Mouse (Mus musculus) heart, embryonic 12.5 days (tissue): ENCODE measurements at regions not wholly inside any gene's neighbourhood (a gene's known extent, or its start where the extent isn't known, plus 50 kb on each side); places are given as distances from the start of the nearest gene placed in this dataset.
A peak's percentile ranks its signal among the peaks of the same experiment; 100 is the strongest.

Experiments
- ATAC-seq: fragments of 200-750 bp; cut with Nextera tagmentation; 2 replicates; pipeline ENCODE4 v1.8.0; 2017; ENCODE audit warnings: moderate TSS enrichment, moderate library complexity; ENCODE audit not compliant: insufficient number of reproducible peaks, low FRiP score
- H3K27ac ChIP-seq: fragments of 300-500 bp; sonication (generic); 2 replicates; pipeline ENCODE4 v1.5.1; 2016; ENCODE audit warnings: mild to moderate bottlenecking, moderate library complexity; ENCODE audit not compliant: poor library complexity, severe bottlenecking
- H3K27me3 ChIP-seq: fragments of 300-500 bp; sonication (generic); replicated peaks from 2 replicates; pipeline ENCODE4 v1.6.1; 2016; ENCODE audit warnings: mild to moderate bottlenecking, moderate library complexity
- H3K36me3 ChIP-seq: fragments of 300-500 bp; sonication (generic); 2 replicates; pipeline ENCODE4 v1.6.1; 2016; ENCODE audit warnings: mild to moderate bottlenecking, moderate library complexity
- H3K4me1 ChIP-seq: fragments of 300-500 bp; sonication (generic); replicated peaks from 2 replicates; pipeline ENCODE4 v1.6.1; 2016; ENCODE audit warnings: mild to moderate bottlenecking
- H3K4me2 ChIP-seq: fragments of 300-500 bp; sonication (generic); 2 replicates; pipeline ENCODE4 v1.6.1; 2016; ENCODE audit warnings: mild to moderate bottlenecking, moderate library complexity
- H3K4me3 ChIP-seq: fragments of 300-500 bp; sonication (generic); 2 replicates; pipeline ENCODE4 v1.5.1; 2016; ENCODE audit warnings: mild to moderate bottlenecking
- H3K9ac ChIP-seq: fragments of 300-500 bp; sonication (generic); 2 replicates; pipeline ENCODE4 v1.6.1; 2016; ENCODE audit warnings: mild to moderate bottlenecking, moderate library complexity
- H3K9me3 ChIP-seq: fragments of 300-500 bp; sonication (generic); replicated peaks from 2 replicates; pipeline ENCODE4 v1.6.1; 2016; ENCODE audit warnings: mild to moderate bottlenecking, moderate library complexity
- WGBS: fragments of 180-500 bp; shearing (Covaris S2); methylation state at CpG from one replicate; pipeline ENCODE4 v1.1.7; 2016; 5-methylcytosine and 5-hydroxymethylcytosine counted together

- peaks cover 14% of the 10 kb centered on the region for H3K4me1 ChIP-seq
- peaks cover 7% of the 10 kb centered on the region; the same call in 1 of the 2 replicates for H3K27me3 ChIP-seq
- H3K9ac ChIP-seq, result no peak overlapping the region
- no peak overlapping the region for H3K4me3 ChIP-seq
- 0 out of 2 replicates have a peak overlapping the region, but pooled peaks have one; percentile 1 for H3K4me2 ChIP-seq
- ATAC-seq, result no peak
- WGBS, result 87% methylated on average over 10 of the region's 10 CpGs
- no peak overlapping the region for H3K27ac ChIP-seq
- H3K9me3 ChIP-seq, result 0 out of 2 replicates have a peak, but pooled peaks cover 5% of the 10 kb centered on the region
- no peaks in the 10 kb centered on the region for H3K36me3 ChIP-seq
These were observed 858.5 kb downstream of the Zfp704 start for GRCm38 (mm10) chr3:8751356-8751755.

GRCm38 (mm10) chr3:8750858-8751257 lies 859.0 kb downstream of the Zfp704 start:
- no peak overlapping the region for H3K9ac ChIP-seq
- H3K4me2 ChIP-seq, result 0 out of 2 replicates have a peak overlapping the region, but pooled peaks have one; percentile 1
- no peaks in the 10 kb centered on the region for H3K36me3 ChIP-seq
- ATAC-seq, result no peak
- WGBS, result 39% methylated on average over 4 of the region's 4 CpGs
- H3K27me3 ChIP-seq, result 0 out of 2 replicates have a peak, but pooled peaks cover 5% of the 10 kb centered on the region
- H3K4me1 ChIP-seq, result peaks cover 14% of the 10 kb centered on the region
- no peak overlapping the region for H3K27ac ChIP-seq
- 0 out of 2 replicates have a peak, but pooled peaks cover 5% of the 10 kb centered on the region for H3K9me3 ChIP-seq
- H3K4me3 ChIP-seq, result no peak overlapping the region

DNA sequence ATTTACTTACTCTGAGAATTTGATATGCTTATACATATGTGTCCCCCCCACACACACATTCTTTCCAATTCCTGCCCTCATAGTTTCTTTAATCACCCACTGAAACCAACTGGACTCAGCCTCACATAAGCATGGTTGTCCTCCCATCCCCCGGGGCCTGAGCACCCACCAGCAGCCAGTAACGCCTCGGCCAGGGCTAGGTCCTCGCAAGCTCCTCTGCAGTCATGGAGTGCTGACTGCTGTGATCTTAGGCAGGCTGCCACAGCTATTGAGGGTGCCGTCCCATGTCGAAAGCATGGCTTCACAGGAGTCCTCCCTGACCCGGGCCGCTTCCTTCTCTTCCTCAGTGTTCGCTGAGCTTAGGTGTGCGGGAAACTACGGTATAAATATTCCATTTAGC lies 859.7 kb downstream of the Zfp704 start:
- no peaks in the 10 kb centered on the region for H3K36me3 ChIP-seq
- 0 out of 2 replicates have a peak, but pooled peaks cover 5% of the 10 kb centered on the region for H3K27me3 ChIP-seq
- H3K4me1 ChIP-seq, result peaks cover 18% of the 10 kb centered on the region
- 67% methylated on average over 11 of the region's 11 CpGs for WGBS
- H3K4me2 ChIP-seq, result no peak overlapping the region
- H3K9ac ChIP-seq, result no peak overlapping the region
- H3K9me3 ChIP-seq, result 0 out of 2 replicates have a peak, but pooled peaks cover 5% of the 10 kb centered on the region
- no peak overlapping the region for H3K4me3 ChIP-seq
- H3K27ac ChIP-seq, result no peak overlapping the region
- ATAC-seq, result no peak

DNA sequence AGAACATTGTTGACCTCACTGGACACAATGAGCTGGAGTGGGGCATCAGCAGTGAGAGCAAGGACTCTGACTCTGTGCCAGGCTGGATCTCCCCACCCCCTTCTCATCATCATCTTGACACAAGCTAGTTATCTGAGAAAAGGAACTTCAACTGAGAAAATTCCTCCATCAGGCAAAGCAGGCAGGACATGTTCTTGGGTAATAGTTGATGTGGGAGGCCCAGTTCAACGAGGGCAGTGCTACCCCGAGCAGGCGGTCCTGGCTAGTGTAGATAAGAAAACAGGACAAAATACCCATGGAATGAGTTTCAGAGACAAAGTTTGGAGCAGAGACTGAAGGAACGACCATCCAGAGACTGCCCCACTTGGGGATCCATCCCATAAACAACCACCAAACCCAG lies 862.7 kb downstream of the Zfp704 start:
- 62% methylated on average over 4 of the region's 4 CpGs for WGBS
- Histone ChIP-seq H3K9ac (no peak overlapping the region), H3K4me1 (peaks cover 25% of the 10 kb centered on the region), H3K4me3 (no peak overlapping the region), H3K4me2 (no peak overlapping the region), H3K27me3 (no peaks in the 10 kb centered on the region), H3K27ac (no peak overlapping the region), H3K36me3 (no peaks in the 10 kb centered on the region), H3K9me3 (0 out of 2 replicates have a peak, but pooled peaks cover 5% of the 10 kb centered on the region)
- ATAC-seq, result no peak

DNA sequence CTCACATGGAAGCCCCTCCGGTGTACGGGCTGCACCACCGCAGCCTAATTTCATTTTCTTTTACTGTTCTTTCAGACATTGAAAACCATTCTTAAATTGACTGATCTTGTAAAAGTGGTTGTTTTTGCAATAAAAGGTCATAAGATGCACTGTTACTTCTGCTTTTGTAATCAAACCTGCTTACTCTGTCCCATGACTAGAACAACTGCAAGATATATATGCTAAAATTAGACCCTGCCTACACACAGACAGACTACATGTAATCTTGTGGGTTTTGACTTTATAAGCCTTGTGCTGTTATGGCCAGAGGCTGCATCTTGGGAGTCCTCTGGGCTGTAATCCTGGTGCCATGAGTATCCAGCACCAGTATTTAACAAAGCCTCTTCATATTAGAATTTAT lies 863.2 kb downstream of the Zfp704 start:
- Histone ChIP-seq H3K27me3 (no peaks in the 10 kb centered on the region), H3K36me3 (no peaks in the 10 kb centered on the region), H3K4me3 (no peak overlapping the region), H3K4me1 (peaks cover 25% of the 10 kb centered on the region), H3K4me2 (no peak overlapping the region), H3K9ac (no peak overlapping the region), H3K9me3 (0 out of 2 replicates have a peak, but pooled peaks cover 5% of the 10 kb centered on the region), H3K27ac (no peak overlapping the region)
- WGBS, result 94% methylated on average over 3 of the region's 3 CpGs
- ATAC-seq, result no peak

GRCm38 (mm10) chr3:8746037-8746436 lies 863.8 kb downstream of the Zfp704 start:
- no peak overlapping the region for H3K4me2 ChIP-seq
- H3K9me3 ChIP-seq, result 0 out of 2 replicates have a peak, but pooled peaks cover 2% of the 10 kb centered on the region
- no peak for ATAC-seq
- H3K27ac ChIP-seq, result no peak overlapping the region
- H3K36me3 ChIP-seq, result no peaks in the 10 kb centered on the region
- WGBS, result 79% methylated on average over 1 of the region's 1 CpGs
- no peak overlapping the region for H3K9ac ChIP-seq
- peaks cover 24% of the 10 kb centered on the region for H3K4me1 ChIP-seq
- no peak overlapping the region for H3K4me3 ChIP-seq
- H3K27me3 ChIP-seq, result no peaks in the 10 kb centered on the region

DNA sequence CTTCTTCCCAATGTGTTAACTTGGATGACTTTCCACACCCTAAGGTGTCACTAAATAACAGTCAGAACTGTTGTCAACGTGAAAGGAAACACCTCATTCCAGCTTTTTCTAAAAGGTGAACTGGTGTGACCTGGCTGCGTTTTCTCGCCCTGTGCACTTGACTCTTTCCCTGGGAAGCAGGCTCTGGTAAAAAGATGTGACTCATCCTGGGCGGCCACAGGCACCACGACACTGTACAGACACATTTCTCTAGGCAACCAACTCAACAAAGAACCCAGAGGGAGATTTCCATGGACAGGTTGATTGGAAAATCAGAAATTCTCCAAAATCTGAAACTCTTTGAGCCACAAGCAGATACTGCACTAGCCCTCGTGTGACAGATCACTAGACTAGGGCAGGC lies 865.0 kb downstream of the Zfp704 start:
- no peaks in the 10 kb centered on the region for H3K9me3 ChIP-seq
- H3K36me3 ChIP-seq, result no peaks in the 10 kb centered on the region
- no peaks in the 10 kb centered on the region for H3K27me3 ChIP-seq
- 28% methylated on average over 6 of the region's 6 CpGs for WGBS
- H3K4me2 ChIP-seq, result no peak overlapping the region
- no peak overlapping the region for H3K4me3 ChIP-seq
- H3K4me1 ChIP-seq, result peaks cover 21% of the 10 kb centered on the region
- no peak overlapping the region for H3K27ac ChIP-seq
- no peak for ATAC-seq
- no peak overlapping the region for H3K9ac ChIP-seq

DNA sequence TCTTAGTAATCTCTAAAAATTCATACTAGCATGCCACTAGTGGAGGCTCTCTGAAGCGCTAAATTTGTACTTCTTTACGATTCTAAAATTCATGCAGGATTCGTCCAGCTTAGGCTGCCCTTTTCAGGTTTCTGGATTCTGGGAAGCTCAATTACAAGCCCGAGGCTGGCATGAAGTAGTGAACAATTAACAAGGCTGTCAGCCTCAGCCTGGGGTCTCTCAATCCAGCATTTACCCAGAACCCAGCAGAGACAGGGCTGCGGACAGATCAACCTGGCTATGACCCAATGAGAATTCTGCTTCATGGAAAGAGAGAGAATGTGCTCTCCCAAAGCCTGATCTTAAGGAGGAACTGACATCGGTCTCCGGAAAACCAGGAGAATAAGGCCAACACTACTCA lies 866.2 kb downstream of the Zfp704 start:
- 67% methylated on average over 7 of the region's 7 CpGs for WGBS
- Histone ChIP-seq H3K36me3 (no peaks in the 10 kb centered on the region), H3K4me3 (no peak overlapping the region), H3K9ac (0 out of 2 replicates have a peak overlapping the region, but pooled peaks have one; percentile 24), H3K9me3 (no peaks in the 10 kb centered on the region), H3K4me1 (peaks cover 27% of the 10 kb centered on the region), H3K27me3 (no peaks in the 10 kb centered on the region), H3K4me2 (no peak overlapping the region), H3K27ac (no peak overlapping the region)
- ATAC-seq, result no peak

GRCm38 (mm10) chr3:8741266-8742023 lies 868.4 kb downstream of the Zfp704 start:
- Histone ChIP-seq H3K9me3 (no peaks in the 10 kb centered on the region), H3K27me3 (no peaks in the 10 kb centered on the region)

GRCm38 (mm10) chr3:8740710-8741109 lies 869.2 kb downstream of the Zfp704 start:
- Histone ChIP-seq H3K27ac (no peak overlapping the region), H3K36me3 (no peaks in the 10 kb centered on the region), H3K9ac (no peak overlapping the region), H3K9me3 (no peaks in the 10 kb centered on the region), H3K4me2 (no peak overlapping the region), H3K4me3 (no peak overlapping the region), H3K27me3 (no peaks in the 10 kb centered on the region), H3K4me1 (peaks cover 44% of the 10 kb centered on the region)
- ATAC-seq, result no peak
- 66% methylated on average over 5 of the region's 5 CpGs for WGBS

More at GRCm38 (mm10) chr3:8741266-8742023, 868.4 kb downstream of the Zfp704 start:
- peaks cover 36% of the 10 kb centered on the region for H3K4me1 ChIP-seq
- H3K4me3 ChIP-seq, result no peak overlapping the region
- no peak overlapping the region for H3K27ac ChIP-seq
- ATAC-seq, result no peak
- WGBS, result 82% methylated on average over 8 of the region's 8 CpGs
- H3K4me2 ChIP-seq, result no peak overlapping the region
- no peak overlapping the region for H3K9ac ChIP-seq
- no peaks in the 10 kb centered on the region for H3K36me3 ChIP-seq

DNA sequence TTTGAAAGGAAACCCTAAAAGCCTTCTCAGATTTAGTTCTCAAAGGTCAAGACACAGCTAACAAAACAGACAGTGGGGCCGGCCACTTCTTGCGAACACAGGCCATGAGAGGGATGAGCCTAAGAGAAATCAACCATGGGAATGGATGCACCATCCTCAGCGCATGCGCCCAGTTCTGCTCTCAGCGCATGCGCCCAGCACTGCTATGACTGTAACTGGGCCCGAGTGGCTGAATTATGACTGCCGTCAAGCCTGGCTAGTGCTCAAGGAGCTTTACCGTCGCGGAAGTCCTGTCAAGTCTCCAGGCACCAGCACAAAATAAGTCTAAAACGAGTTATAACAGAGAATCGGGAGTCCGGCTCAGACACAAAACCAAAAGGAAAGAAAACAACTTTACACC lies 870.6 kb downstream of the Zfp704 start:
- Histone ChIP-seq H3K36me3 (no peaks in the 10 kb centered on the region), H3K27ac (no peak overlapping the region), H3K4me3 (no peak overlapping the region), H3K27me3 (no peaks in the 10 kb centered on the region), H3K4me2 (no peak overlapping the region), H3K9me3 (no peaks in the 10 kb centered on the region), H3K4me1 (peaks cover 35% of the 10 kb centered on the region), H3K9ac (no peak overlapping the region)
- WGBS, result 89% methylated on average over 14 of the region's 14 CpGs
- ATAC-seq, result no peak
